Mouse (Mus musculus) CD8-positive naive resting alpha-beta T cell, adult 2 months (primary cell): ENCODE measurements around the gene Atp6v0d1.

Experiments
- DNase-seq, 2 experiments: peaks; one replicate each; pipeline ENCODE4 v3.0.0; 2022; ENCODE audit warnings: low read depth in 2 of 2, low spot score in 2 of 2

Gene Atp6v0d1

DNA sequence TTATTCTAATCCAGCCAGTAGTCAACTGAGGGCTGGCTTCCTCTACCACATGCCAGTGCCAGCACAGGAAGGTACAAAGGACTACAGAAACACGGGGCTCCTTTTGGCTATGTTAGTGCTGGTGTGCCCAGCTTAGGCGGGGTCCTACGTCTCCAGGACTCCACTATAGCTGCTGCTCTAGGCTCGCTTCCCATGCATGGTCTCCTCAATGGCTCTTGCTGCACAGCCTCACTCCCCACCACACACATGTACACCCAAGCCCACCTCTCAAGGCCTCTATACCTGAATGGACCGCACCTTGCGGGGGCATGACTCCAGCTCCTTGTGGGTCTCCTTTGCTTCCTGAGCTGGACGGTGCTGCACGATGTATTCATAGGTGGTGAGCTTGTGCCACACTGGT, 90.1 kb downstream of the Atp6v0d1 start:
- DNase-seq, result no peak

DNA sequence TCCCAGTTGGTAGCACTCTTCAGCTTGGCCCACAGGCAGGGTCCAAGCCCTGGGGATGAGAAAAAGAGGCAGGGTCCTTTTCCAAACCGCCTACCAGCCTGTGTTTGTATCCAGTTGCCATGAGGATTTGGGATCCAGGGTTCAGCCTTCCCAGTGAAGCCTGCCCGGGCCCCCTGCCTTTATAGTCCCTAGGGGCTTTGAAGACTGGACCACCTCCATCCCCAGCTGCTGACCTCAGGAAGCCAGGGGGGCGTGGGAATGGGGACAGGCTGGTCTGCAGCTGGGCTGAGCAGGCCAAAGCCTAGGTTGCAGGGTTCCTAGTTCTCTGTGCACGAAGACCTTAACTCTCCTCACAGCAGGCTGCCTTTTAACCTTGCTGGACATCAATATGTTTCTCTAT, 90.6 kb downstream of the Atp6v0d1 start:
- no peak for DNase-seq

DNA sequence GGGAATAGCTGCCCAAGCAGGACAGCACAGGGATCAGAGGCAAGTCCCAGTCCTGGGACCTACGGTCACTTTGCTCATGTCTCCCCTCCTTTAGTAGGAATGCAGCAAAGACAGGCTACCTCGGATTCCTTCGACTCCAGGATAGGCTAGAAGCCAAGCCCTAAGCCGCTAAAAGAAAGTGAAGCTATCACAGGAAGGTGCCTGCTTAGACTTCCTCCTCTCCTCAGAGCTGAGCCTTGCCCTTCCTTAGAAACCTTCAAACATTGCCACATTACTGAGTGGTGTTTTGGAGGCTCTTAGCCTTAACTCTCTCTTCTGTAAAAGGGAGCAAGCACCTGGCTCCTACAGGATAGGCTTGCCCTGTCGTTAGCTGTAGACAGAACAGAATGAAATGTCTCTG, 91.2 kb downstream of the Atp6v0d1 start:
- DNase-seq, result no peak
